Mouse (Mus musculus) macrophage (primary cell): Measurements from ENCODE around the gene Ap5b1. TPM values are rescaled to one million over a fixed set of nuclear protein-coding genes. Genes with fewer than 3 reads are reported as not detected.
A peak's percentile ranks its signal among the peaks of the same experiment; 100 is the strongest.

Source experiments
- H3K27ac ChIP-seq: fragments of 350-480 bp; formaldehyde crosslinking; 2 replicates; pipeline ENCODE4 v1.9.0; 2021
- H3K36me3 ChIP-seq: fragments of 350-480 bp; formaldehyde crosslinking; 2 replicates; pipeline ENCODE4 v1.9.0; 2021; ENCODE audit errors: inconsistent target
- H3K4me3 ChIP-seq: fragments of 350-480 bp; formaldehyde crosslinking; 2 replicates; pipeline ENCODE4 v1.9.0; 2021; ENCODE audit errors: inconsistent target
- H3K79me2 ChIP-seq: fragments of 350-480 bp; formaldehyde crosslinking; 2 replicates; pipeline ENCODE4 v1.9.0; 2021; ENCODE audit errors: inconsistent target
- WGBS: methylation state at CpG from one replicate; pipeline ENCODE4 v1.1.7; 2026; ENCODE audit warnings: inconsistent platforms; ENCODE audit not compliant: missing documents; 5-methylcytosine and 5-hydroxymethylcytosine counted together
- polyA plus RNA-seq: library from polyadenylated mRNA; stranded (reverse); fragments of 250-400 nt; gene quantifications from 3 replicates; pipeline ENCODE4 v1.2.4, GENCODE M21; 2018; ENCODE audit warnings: inconsistent platforms

Gene Ap5b1
- polyA plus RNA-seq, 1 experiment from 2014 or later = 10.0 TPM

GRCm38 (mm10) chr19:5609547-5610404, 42.0 kb downstream of the Ap5b1 start, which contains the start of gene Kat5:
Gene Kat5, minus strand, starts transcription at chr19:5610237.
- Histone ChIP-seq H3K27ac (peak within 1 kb of the TSS; percentile 90), H3K36me3 (peaks cover 36% of the 10 kb centered on the region), H3K4me3 (peak within 1 kb of the TSS; percentile 62), H3K79me2 (peaks cover 12% of the 10 kb centered on the region; the same call in 1 of the 2 replicates)
- WGBS = 3% methylated on average over 41 of the region's 55 CpGs

- WGBS = 100% methylated on average over 1 of the region's 1 CpGs
- Histone ChIP-seq H3K36me3 (peaks cover 14% of the 10 kb centered on the region; the same call in 1 of the 2 replicates), H3K27ac (no peak overlapping the region), H3K79me2 (peaks cover 12% of the 10 kb centered on the region; the same call in 1 of the 2 replicates), H3K4me3 (no peak overlapping the region)
Measured at GRCm38 (mm10) chr19:5611973-5612372, 44.1 kb downstream of the Ap5b1 start.

GRCm38 (mm10) chr19:5612762-5613411, 45.1 kb downstream of the Ap5b1 start:
- H3K27ac ChIP-seq = peak overlapping the region; percentile 2; the same call in 1 of the 2 replicates
- 47% methylated on average over 3 of the region's 3 CpGs for WGBS
- H3K36me3 ChIP-seq = peaks cover 5% of the 10 kb centered on the region; the same call in 1 of the 2 replicates
- H3K4me3 ChIP-seq = no peak overlapping the region
- H3K79me2 ChIP-seq = peaks cover 12% of the 10 kb centered on the region; the same call in 1 of the 2 replicates

- Histone ChIP-seq H3K79me2 (no peaks in the 10 kb centered on the region), H3K27ac (no peak overlapping the region), H3K36me3 (no peaks in the 10 kb centered on the region), H3K4me3 (no peak overlapping the region)
- 100% methylated on average over 2 of the region's 2 CpGs for WGBS
Measured at GRCm38 (mm10) chr19:5614953-5615352, 47.1 kb downstream of the Ap5b1 start.

GRCm38 (mm10) chr19:5620007-5620406, 52.2 kb downstream of the Ap5b1 start:
- no peaks in the 10 kb centered on the region for H3K36me3 ChIP-seq
- WGBS = 83% methylated on average over 4 of the region's 4 CpGs
- H3K4me3 ChIP-seq = no peak overlapping the region
- H3K79me2 ChIP-seq = no peaks in the 10 kb centered on the region
- H3K27ac ChIP-seq = no peak overlapping the region

Other genes with a start within 250 kb of the Ap5b1 start
- not detected in 3 replicates for gene Catsper1, start 232.3 kb upstream of the Ap5b1 start, polyA plus RNA-seq
- gene Cst6, start 218.5 kb upstream of the Ap5b1 start, polyA plus RNA-seq = 0.05 to 0.27 TPM in 2 of 3 replicates, not detected in the other
- 12.7 to 36.5 TPM (median 17.7 TPM) in 3 replicates for gene Eif1ad, start 201.3 kb upstream of the Ap5b1 start, polyA plus RNA-seq
- gene Banf1, start 200.9 kb upstream of the Ap5b1 start, polyA plus RNA-seq = 43.3 to 113 TPM (median 54.5 TPM) in 3 replicates
- 31.4 to 48.9 TPM (median 32.4 TPM) in 3 replicates for gene Sart1, start 179.3 kb upstream of the Ap5b1 start, polyA plus RNA-seq
- not detected in 3 replicates for gene Tsga10ip, start 165.5 kb upstream of the Ap5b1 start, polyA plus RNA-seq
- 147 to 170 TPM (median 156 TPM) in 3 replicates for gene Drap1, start 143.0 kb upstream of the Ap5b1 start, polyA plus RNA-seq
- gene AI837181, start 142.9 kb upstream of the Ap5b1 start, polyA plus RNA-seq = 28.7 to 55.4 TPM (median 29.9 TPM) in 3 replicates
- 0.43 TPM in 1 of 3 replicates, not detected in the others for gene Fosl1, start 120.5 kb upstream of the Ap5b1 start, polyA plus RNA-seq
- 0.80 to 3.3 TPM (median 2.9 TPM) in 3 replicates for gene Ccdc85b, start 110.1 kb upstream of the Ap5b1 start, polyA plus RNA-seq
- gene Fibp, start 107.4 kb upstream of the Ap5b1 start, polyA plus RNA-seq = 40.2 to 58.1 TPM (median 52.2 TPM) in 3 replicates
- 0.24 to 0.53 TPM in 2 of 3 replicates, not detected in the other for gene Ctsw, start 99.5 kb upstream of the Ap5b1 start, polyA plus RNA-seq
- gene Efemp2, start 94.1 kb upstream of the Ap5b1 start, polyA plus RNA-seq = 4.6 to 7.5 TPM (median 6.8 TPM) in 3 replicates
- 6.4 to 14.5 TPM (median 10.8 TPM) in 3 replicates for gene Mus81, start 79.6 kb upstream of the Ap5b1 start, polyA plus RNA-seq
- gene Cfl1, start 77.6 kb upstream of the Ap5b1 start, polyA plus RNA-seq = 1,230 to 2,008 TPM (median 1,377 TPM) in 3 replicates
- gene 1700020D05Rik, start 64.2 kb upstream of the Ap5b1 start, polyA plus RNA-seq = 0.34 to 1.6 TPM (median 0.91 TPM) in 3 replicates
- gene Snx32, start 57.5 kb upstream of the Ap5b1 start, polyA plus RNA-seq = 5.5 to 23.0 TPM (median 11.7 TPM) in 3 replicates
- gene Ovol1, start 7.4 kb upstream of the Ap5b1 start, polyA plus RNA-seq = 0.11 TPM in 1 of 3 replicates, not detected in the others
- 11.6 to 23.4 TPM (median 21.6 TPM) in 3 replicates for gene Rnaseh2c, start 33.8 kb downstream of the Ap5b1 start, polyA plus RNA-seq
- 35.4 to 54.4 TPM (median 47.1 TPM) in 3 replicates for gene Kat5, start 42.2 kb downstream of the Ap5b1 start, polyA plus RNA-seq
- 48.3 to 268 TPM (median 62.4 TPM) in 3 replicates for gene Rela, start 69.5 kb downstream of the Ap5b1 start, polyA plus RNA-seq
- 29.5 to 49.9 TPM (median 44.1 TPM) in 3 replicates for gene Sipa1, start 95.7 kb downstream of the Ap5b1 start, polyA plus RNA-seq
- gene Map3k11, start 120.7 kb downstream of the Ap5b1 start, polyA plus RNA-seq = 29.4 to 53.8 TPM (median 31.8 TPM) in 3 replicates
- 16.4 to 37.7 TPM (median 26.8 TPM) in 3 replicates for gene Pcnx3, start 120.9 kb downstream of the Ap5b1 start, polyA plus RNA-seq
- not detected in 3 replicates for gene Kcnk7, start 136.3 kb downstream of the Ap5b1 start, polyA plus RNA-seq
- 80.1 to 102 TPM (median 94.5 TPM) in 3 replicates for gene Ehbp1l1, start 158.3 kb downstream of the Ap5b1 start, polyA plus RNA-seq
- 73.7 to 132 TPM (median 76.9 TPM) in 3 replicates for gene Fam89b, start 161.6 kb downstream of the Ap5b1 start, polyA plus RNA-seq
- gene Ltbp3, start 172.9 kb downstream of the Ap5b1 start, polyA plus RNA-seq = 14.8 to 16.9 TPM (median 15.5 TPM) in 3 replicates
- gene Scyl1, start 203.4 kb downstream of the Ap5b1 start, polyA plus RNA-seq = 46.2 to 54.8 TPM (median 52.4 TPM) in 3 replicates